Mouse (Mus musculus): ENCODE results near the gene Dram2.
"Not testable (repeated sequence)": the region's sequence is repeated elsewhere in the genome, so short reads cannot be mapped to it uniquely, and the experiment has no call there.

Dram2 gene

DNA sequence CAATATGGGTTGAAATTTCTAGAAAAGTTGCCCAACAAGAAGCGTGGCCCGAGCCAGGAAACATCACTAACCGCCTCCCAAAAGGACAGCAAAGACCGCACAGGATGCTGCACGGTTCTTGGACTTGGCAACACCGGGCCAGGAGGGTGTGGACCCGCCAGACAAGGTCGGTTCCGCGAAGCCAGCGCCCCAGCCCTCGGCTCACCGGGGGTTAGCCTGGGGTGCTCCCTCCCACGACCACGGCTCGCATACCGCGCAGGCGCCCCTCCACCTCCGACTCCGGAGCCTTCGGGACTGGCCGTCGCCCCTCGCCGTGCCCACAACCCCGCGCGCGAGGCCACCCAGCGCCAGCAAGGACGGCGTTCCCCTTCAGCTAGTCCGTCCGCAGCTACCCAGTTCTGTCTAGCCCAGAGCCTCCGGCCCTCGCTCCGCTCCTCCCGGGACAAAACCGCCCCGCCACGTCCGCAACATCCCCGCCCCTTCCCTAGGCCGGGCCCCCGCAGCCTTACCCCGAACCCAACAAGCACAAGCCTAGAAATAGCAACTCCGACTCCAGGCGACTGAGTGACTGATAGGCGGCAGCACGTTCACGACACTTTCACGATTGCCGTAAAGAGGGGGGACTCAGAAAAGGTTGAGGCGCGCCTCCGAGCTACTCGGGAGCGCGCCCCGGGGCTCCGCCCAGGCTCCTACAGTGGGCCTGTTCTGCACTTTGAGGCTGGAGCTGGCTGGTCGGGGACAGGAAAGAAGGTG lies at the start of gene Dram2, which contains the start of gene Cept1:
TSS of gene Dram2 (plus strand) at position 628 of the 753 bp plus-strand sequence.
TSS of gene Cept1 (minus strand) at position 632 of the 753 bp plus-strand sequence.
- DNase-seq (ENCODE audit: low spot score), result peak; percentile 95

DNA sequence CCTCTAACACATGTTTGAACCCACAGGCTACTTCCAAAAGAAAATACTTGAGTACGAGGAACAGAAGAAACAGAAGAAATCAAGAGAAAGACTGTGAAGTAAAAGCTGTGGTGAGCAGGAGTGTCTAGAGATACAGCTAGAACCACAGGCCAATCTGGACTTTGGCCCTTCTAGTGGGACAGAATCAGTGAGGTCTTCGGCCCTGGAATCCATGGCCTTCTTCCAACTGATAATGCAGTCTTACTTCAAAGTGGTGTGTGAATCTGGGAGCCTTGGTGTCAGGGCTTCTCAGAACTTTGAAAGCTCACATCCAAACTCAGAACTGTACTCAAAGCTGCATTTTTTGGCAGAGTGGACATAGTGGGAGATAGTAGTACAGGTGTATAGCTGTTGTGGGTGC lies 47.1 kb upstream of the Dram2 start:
- DNase-seq (ENCODE audit: low spot score), result no peak

DNA sequence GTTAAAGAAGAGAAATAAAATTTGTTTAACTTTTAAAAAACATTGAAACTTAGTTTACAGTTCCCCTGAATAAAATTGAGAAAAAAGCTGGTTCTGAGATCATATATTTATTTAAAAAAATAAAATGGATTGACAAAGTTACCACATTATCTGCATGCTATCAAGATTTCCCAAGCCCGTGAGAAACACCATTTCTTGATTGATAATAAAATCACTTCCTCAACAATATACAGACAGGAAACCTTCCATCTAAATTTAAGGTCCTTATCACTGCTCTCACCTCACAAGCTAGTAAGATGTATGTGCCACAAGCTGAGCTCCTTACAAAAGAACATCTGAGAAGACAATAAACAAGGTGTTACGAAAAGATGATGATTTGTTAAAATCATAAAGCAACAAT lies 44.7 kb upstream of the Dram2 start:
- DNase-seq (ENCODE audit: low spot score), result no peak

DNA sequence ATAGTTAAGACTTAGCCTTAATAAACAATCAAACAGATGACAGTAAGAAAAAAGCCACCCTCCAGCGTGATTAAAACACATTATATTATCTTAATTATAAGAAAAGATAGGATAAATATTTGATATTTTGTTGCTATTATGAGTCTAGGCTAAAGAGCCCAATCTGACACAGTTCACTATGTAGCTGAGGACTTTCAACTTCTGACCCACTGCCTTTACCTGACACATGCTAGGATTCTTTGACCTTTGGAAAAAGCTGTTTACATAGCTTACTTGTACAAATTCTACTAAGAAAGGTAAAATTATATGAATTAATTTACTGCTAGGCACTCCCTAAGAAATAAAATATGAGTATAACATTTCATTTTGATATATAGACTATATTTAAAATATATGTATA lies 36.9 kb upstream of the Dram2 start:
- no peak for DNase-seq (ENCODE audit: low spot score)

DNA sequence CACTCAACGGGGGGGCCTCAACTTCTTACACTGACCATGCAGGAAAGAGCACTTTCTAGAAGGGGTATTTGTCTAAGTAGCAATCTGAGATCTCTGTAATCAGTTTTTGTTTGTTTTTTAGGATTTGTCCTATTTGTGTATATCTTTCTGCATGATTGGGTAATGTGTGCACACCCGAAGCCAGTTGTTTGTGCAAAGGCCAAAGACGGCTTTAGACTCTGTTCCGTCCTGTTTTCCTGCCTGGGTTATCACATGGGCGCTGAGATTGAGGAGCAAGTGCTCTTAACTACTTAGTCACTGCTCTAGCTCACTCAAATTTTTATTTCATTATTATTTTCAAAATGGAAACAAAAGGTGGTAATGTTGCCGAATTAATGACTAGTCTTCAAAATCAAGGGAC lies 32.6 kb upstream of the Dram2 start:
- DNase-seq (ENCODE audit: low spot score), result no peak

DNA sequence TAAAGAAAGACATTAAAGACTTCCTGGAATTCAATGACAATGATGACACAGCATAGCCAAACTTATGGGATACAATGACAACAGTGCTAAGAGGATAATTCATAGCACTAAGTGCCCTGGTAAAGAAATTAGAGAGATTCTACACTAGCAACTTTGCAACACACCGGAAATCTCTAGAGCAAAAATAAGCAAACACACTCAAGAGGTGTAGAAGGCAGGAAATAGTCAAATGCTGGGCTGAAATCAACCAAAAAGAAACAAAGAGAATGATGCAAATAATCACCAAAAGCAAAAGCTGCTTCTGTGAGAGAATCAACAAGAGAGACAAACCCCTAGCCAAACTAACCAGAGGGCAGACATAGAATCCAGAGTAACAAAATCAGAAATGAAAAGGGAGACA lies 24.9 kb upstream of the Dram2 start:
- DNase-seq (ENCODE audit: low spot score), result no peak

DNA sequence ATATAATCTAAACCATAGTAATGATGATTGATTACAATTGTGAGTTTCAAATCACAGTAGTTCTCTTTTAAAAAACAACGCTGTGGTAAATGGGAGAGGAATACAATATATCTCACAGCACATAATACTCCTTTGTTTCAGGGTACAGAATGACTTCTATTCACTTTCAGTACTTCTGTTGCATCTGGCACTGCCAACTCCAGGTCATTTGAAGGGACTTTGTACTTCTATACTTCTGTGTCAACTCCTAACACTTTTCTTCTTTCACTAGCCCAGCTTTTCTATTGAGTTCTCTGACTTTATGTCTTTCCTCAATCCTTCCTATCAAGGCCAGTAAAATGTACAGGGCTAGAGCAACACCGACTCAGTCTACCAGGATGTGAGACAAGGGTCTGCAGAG lies 21.2 kb upstream of the Dram2 start:
- DNase-seq (ENCODE audit: low spot score), result no peak

DNA sequence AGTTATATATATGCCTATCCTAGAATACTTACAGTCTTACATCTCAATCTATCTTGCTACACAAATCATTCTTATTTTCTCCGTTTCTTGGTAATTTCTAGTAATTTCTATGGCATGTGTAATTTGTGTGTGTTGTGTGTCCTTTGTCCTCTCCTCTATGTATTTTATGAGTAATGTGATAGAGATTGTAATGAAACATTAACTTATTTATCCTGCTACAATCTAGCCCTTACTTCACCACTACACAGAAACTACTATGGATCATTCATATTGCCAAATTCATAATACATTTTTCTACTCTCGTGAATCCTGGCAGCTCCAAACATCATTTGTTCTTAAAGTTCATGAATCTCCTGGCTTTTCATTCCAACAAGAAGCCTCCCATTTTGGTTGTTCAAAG lies 19.6 kb upstream of the Dram2 start:
- DNase-seq (ENCODE audit: low spot score), result no peak

DNA sequence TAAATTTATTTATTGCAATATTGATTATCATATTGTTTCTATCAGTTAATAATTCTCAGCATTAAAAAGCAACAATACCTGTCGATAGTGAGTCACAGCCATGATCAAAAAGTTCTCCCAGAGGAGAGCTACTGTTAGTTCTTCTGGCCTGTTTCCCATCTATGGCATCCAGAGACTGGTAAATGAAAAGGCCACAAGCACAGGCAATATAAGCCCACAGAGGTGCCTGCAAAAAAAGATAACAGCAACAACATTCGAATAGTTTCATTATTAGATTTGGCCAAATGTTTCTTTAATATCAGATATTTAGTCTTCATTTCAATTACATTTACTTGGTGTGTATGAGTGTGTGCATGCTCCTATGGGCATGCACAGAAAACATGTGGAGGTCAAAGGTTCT lies 14.3 kb upstream of the Dram2 start:
- no peak for DNase-seq (ENCODE audit: low spot score)

DNA sequence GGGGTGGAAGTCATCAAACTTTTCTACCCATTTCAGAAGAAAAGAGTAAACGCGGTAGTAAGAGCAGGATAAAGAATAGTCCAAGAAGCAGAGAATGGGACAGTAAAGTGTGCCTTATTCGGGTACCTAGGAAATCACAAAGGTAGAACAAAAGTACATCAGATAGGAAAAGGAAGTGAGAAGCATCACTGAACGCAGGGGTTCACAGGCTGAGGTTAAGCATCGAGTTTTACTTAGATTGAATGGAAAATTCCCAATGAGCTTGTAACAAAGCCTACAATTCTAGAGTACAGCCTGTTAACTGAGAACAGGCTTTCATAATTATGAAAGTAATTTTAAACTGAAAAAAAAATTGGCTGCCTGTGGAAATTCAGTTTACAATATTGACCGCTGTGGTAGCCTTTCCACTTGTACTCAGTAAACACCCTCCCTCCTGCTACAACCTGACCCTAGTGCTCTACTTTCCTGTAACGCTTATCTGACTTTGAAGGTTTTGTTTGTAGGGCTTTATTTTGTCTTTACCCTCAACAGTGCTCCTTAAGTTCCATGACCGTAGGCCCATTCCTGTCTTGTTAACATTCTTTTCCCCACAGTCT lies 2.8 kb upstream of the Dram2 start:
- no peak for DNase-seq (ENCODE audit: low spot score)

DNA sequence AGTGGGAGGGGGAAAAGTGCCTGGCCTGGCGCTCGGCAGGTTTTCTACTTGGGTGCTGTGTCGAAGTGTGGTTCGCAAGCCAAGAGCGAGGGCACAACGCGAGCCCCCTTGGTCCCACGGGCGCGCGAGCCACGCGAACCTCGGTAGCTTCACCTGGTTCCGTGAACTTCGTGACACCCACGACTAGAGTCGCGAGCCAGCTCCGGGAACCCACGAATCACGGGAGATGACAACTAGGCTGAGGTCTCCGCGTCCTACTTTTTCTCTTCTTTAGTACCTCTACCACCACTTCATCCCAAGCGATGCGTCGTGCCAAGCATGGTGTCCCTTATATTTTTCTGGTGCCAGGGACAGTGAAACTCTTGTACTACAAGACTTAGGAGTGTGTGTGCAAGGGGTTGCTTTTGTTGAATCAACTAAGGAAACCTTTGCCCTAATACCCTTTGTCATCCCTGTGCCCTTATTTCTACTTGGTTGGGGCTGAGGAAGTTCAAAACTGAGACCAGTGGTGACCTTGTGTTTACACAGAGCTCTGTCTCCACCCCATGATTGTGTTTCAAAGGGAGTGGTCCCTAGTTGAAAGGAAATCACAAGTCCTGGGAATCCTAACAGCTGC lies 434 bp downstream of the Dram2 start:
- peak; percentile 78 for DNase-seq (ENCODE audit: low spot score)

DNA sequence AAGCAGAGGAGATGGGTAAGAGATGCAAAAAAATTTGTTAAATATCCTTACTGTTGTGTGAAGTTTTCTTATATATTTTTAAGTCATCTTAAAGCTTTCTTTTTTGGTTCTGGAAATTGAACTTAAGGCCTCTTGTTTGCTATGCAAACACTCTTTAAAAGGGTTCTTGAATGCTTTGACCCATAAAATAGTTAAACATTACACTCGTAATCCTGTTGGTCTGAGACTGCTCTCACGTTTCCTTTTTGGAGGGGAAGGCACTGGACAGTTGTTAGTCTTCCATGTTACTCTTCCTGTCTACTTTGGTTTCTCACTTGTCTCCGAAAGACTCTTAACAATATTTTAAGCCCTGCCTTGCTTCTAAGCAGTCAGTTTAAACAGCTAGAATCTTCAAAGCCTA lies 1.4 kb downstream of the Dram2 start:
- peak; percentile 31 for DNase-seq (ENCODE audit: low spot score)

DNA sequence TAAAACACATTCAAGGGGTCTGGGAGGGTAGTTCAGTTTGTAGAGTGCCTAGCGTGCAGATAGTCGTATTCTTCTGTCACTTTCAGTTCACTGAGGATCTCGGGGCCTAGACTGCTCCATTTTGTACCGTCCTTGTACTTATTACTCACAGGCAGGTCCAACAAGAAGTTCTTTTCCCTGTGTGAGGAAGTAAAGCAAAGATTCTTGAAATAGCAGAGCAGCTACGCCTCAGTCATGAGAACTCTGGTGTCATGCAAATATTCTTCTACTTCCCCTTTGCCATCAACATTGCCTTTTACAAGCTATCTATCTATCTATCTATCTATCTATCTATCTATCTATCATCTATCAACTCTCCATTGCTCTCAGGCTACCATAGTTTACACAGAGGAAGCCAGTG lies 5.8 kb downstream of the Dram2 start:
- peak; percentile 35 for DNase-seq (ENCODE audit: low spot score)

DNA sequence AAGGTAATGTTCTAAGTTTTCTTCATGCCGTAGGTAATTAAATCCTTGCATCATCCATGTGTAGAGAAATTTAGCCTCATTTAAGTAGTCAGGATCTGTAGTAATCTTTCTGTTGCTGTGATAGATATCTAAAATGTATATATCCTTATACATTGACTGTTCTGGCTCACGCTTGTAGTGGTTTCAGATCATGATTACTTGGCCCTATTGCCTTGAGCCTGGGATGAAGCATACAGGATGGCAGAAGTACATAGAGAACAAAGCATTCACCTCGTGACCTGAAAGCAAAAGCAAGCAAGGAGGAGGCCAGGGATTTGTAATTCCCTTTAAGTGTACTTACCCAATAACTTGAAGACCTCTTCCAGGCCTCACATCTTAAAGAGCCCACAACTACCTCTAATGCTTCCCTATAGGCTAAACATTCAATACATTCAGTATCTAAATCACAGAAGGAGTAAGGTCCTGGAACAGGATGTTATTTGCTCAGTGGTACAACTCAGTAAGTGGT lies 8.2 kb downstream of the Dram2 start:
- DNase-seq (ENCODE audit: low spot score), result peak; percentile 28

DNA sequence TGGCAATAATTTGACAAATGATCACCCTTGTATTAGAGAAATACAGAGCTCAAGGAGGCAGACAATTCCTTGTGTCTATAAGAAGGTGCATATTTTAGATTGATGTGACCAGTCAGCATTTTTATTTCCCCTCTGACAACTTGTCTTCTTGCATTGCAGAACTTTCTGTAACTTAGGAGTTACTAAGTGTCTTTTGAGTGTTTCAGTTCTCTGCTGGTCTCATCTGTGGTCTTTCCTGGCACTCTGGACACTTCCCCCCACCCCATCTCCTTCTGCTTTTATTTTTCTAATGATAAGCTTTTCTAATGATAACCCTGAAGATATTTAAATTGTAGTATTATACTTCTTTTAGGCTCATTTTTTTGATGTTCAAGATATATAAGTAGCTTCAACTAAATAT lies 10.7 kb downstream of the Dram2 start:
- DNase-seq (ENCODE audit: low spot score), result no peak

DNA sequence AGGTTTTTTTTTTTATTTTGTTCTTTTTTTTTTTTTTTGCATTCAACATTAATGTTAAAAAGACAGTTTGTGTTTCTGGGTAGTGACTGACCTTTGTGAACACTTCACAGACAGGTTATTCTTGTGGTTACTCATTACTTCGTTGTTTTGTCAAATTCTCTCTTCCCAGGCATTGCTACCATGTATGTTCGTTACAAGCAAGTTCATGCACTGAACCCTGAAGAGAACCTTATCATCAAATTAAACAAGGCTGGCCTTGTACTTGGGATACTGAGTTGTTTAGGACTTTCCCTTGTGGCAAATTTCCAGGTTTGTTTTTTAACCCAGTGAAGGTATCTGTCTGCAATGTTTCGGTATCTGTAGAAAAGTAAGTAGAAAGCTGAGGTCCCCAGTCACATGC lies 18.3 kb downstream of the Dram2 start:
- DNase-seq (ENCODE audit: low spot score), result no peak

DNA sequence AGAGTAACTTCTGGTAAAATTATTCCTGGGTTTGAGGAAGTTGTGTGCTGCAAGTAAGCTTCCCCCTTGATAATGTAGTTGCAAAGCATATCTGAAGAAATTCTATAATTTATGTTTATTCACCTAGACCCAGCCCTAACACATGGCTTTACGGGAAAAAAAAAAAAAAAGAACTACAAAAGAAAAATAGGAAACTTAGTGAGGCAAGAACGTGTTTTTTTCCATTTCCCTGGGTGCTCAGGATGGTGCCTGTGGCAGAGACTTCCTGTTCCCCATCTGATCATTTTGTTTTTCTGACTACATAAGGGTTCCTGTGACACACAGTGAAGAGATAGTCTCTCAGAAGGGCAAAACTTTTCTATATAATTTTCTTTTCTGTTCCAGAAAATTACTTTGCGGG lies 25.6 kb downstream of the Dram2 start:
- DNase-seq (ENCODE audit: low spot score), result no peak

DNA sequence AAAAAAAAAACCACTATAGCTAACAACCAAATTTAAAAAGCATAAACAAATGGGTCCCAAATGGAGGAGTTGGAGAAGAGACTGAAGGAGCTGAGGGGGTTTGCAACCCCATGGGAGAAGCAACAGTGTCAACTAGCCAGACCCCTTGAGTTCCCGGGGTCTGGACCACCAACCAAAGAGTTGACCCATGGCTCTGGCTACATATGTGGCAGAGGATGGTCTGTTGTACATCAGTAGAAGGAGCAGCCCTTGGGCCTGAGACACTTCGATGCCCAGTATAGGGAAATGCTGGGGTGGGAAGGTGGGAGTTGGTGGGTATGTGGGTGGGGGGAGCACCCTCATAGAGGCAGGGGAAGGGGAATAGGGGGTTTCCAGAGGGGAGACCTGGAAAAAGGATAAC lies 31.7 kb downstream of the Dram2 start:
- DNase-seq (ENCODE audit: low spot score), result no peak

DNA sequence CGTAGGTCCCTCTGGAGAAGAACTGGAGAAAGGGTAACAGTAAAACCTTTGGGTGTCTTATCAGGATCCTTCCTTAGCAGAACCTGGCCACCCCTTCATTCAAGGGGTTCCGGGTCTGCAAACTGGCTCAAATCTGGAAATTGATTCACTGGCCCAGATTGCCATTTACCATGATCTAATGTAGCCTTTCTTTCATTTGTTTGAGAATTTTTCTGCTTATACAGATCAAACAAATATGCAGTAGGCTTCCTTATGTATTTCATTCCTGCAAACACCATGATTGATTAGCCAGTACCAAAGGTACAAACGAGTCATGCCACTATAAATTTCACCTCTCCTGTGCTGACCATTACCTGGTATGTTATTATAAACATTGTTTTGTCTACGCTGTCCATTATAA lies 46.0 kb downstream of the Dram2 start:
- DNase-seq (ENCODE audit: low spot score), result not testable (repeated sequence)

DNA sequence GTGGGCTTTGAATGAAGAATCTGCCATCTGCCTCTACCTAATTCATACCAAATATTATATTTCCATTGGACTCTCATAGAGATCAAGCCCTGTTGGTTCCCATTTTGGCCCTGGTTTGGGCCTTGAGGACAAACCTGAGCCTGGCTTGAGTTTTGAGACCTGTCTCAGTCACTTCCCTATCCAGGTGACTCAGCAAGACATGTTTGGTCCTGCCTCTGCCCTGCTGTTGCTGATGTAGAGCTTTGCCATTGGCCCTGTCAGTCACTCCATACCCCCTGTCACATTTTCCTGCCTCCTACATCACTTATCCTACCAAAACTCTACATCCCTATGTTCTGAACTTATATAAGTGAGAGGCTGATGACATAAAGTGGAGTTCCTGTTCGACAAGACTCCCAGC lies 70.5 kb downstream of the Dram2 start:
- DNase-seq (ENCODE audit: low spot score), result no peak

Data from lung, postnatal 25 days (tissue).